Mouse (Mus musculus) gastrocnemius, adult 2 months (tissue): Measurements from ENCODE around the gene Lmx1b. TPM values are rescaled to one million over a fixed set of nuclear protein-coding genes. Genes with fewer than 3 reads are reported as not detected.

ENCODE experiments used
- DNase-seq: peaks from one replicate; pipeline ENCODE4 v3.0.0; 2022
- H3K27ac ChIP-seq: fragments of 200-600 bp; 2 replicates; pipeline ENCODE4 v1.8.1; 2022; ENCODE audit warnings: mild to moderate bottlenecking
- H3K4me3 ChIP-seq: fragments of 200-600 bp; 2 replicates; pipeline ENCODE4 v1.8.1; 2022; ENCODE audit warnings: mild to moderate bottlenecking, moderate library complexity
- CTCF ChIP-seq: fragments of 200-600 bp; IDR thresholded peaks from 2 replicates; pipeline ENCODE4 v1.8.1; 2022; ENCODE audit warnings: antibody characterized with exemption, mild to moderate bottlenecking, moderate library complexity
- intact Hi-C: fragments of 180-260 bp; cut with DNase I; formaldehyde crosslinking; loops from one replicate; pipeline ENCODE4 v1.15.1; 2025
- total RNA-seq, 2 experiments: library from RNA; stranded (reverse); gene quantifications; 2 replicates each; pipeline ENCODE4 v1.2.3; 2021

Lmx1b gene
- total RNA-seq, 2 experiments from 2014 or later, result 0.18 to 0.25 TPM

DNA sequence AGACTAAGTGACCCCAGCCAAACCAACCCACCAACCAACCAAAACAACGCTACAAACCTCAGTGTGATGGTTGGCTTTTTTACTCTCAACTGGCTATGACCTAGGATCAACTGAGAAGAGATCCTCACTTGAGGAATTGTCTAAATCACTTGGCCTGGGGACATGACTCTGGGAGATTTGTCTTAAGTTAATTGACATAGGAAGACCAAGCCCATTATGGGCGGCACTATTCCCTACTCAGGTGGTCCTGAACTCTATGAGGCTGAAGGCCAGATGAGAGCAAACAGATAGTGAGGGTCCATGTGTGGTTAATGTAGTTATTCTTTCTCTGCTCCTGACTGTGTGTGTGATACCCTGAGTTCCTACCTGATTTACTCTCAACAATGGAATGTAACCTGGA, 92.7 kb downstream of the Lmx1b start:
- TF ChIP-seq CTCF, result no peak
- H3K4me3 ChIP-seq, result no peak overlapping the region
- H3K27ac ChIP-seq, result no peak overlapping the region
- intact Hi-C loops, result no loop called here
- no peak for DNase-seq

- DNase-seq, result no peak
- no peak overlapping the region for H3K27ac ChIP-seq
These were observed 93.4 kb downstream of the Lmx1b start for GRCm38 (mm10) chr2:33546879-33547278.

GRCm38 (mm10) chr2:33546051-33546450, 94.3 kb downstream of the Lmx1b start:
- TF ChIP-seq CTCF, result no peak
- intact Hi-C loops, result no loop called here

More at GRCm38 (mm10) chr2:33546879-33547278, 93.4 kb downstream of the Lmx1b start:
- H3K4me3 ChIP-seq, result no peak overlapping the region
- no peak for TF ChIP-seq CTCF
- intact Hi-C loops, result no loop called here

DNA sequence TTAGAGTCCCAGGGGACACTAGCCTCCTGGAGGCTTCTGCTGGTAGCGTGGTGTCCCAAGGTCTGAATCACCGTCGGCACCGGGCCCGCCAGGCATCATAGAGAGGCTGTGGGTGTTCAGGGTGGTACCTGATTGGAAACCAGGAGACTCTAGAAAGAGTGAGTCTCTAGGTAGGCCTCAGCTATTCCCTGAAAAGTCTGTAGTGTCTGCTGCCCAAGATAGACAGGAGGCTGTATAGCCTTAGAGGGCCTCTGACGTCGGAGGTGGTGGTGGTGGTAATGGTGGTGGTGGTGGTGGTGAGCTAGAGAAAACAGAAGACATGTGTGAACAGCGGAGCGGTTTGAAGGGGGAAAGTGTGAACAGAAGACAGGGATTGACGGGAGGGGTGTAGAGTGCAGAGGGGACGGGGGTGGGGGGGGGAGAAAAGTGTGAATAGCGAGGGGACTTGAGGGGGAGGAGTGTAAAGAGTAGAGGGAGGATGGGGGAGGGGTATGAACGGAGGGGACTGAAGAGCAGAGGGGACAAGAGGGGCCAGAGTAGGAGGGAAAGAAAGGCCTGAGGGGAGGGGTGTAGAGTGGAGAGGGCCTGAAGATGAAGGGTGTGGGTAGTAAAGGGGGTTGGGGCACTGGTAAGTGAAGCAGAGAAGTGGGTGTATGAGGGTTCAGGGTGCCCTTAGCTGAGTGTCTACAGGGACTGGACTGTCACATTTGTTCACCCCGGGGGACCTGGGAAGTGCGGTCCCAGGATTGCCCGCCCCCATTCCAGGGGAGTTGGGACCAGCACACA, 95.3 kb downstream of the Lmx1b start:
- DNase-seq, result peak; percentile 22
- Histone ChIP-seq H3K4me3 (peak overlapping the region; percentile 68), H3K27ac (no peak overlapping the region)
- intact Hi-C loops, result no loop called here
- TF ChIP-seq CTCF, result no peak

More at GRCm38 (mm10) chr2:33546051-33546450, 94.3 kb downstream of the Lmx1b start:
- no peak overlapping the region for H3K27ac ChIP-seq
- no peak for DNase-seq
- H3K4me3 ChIP-seq, result no peak overlapping the region

- DNase-seq, result peak; percentile 51
These were observed 96.0 kb downstream of the Lmx1b start for GRCm38 (mm10) chr2:33544203-33544762.

GRCm38 (mm10) chr2:33543429-33544202, 96.7 kb downstream of the Lmx1b start:
- Histone ChIP-seq H3K4me3 (peak overlapping the region; percentile 68), H3K27ac (no peak overlapping the region)
- intact Hi-C loops, result no loop called here
- no peak for TF ChIP-seq CTCF
- DNase-seq, result peak; percentile 21

More at GRCm38 (mm10) chr2:33544203-33544762, 96.0 kb downstream of the Lmx1b start:
- H3K4me3 ChIP-seq, result peak overlapping the region; percentile 68
- intact Hi-C loops, result no loop called here
- TF ChIP-seq CTCF, result no peak
- no peak overlapping the region for H3K27ac ChIP-seq

- Histone ChIP-seq H3K4me3 (no peak overlapping the region), H3K27ac (no peak overlapping the region)
- TF ChIP-seq CTCF, result peak; percentile 77
- intact Hi-C loops, result no loop called here
- DNase-seq, result peak; percentile 24
These were observed 97.4 kb downstream of the Lmx1b start for GRCm38 (mm10) chr2:33542696-33543428.

DNA sequence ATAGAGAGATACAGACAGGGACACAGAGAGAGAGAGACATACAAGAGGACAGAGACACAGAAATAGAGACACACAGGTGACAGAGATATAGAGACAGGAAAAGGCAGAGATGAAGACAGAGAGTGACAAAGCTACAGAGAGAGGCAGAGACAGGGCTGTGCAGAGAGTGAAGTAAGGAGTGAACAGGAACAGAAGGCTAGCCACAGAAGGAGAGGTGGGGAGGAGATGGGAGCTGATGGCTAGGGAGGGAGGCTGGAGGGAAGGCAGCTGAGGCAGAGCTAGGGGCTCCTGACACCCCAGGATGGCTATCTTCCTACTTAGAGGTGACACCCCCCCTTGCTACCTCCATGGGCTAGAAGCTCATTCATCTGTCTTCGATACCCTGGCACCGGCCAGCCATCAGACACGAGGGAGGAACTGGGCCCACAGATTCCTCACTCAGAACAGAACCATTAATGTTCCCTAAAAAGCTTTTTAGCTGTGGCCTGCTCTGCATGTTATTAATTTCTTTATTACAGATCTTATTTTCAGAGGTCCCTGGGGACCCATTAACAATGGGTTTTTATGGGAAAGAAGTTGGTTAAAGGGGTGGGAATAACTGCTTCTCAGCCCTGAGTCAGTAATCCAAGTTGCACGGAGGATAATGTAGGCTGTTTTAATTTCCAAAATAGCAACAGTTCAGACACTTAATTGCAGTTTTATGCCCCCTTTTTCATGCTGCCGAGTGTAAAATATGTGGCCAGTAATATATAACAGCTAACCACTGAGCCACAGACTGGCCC, 114.8 kb downstream of the Lmx1b start:
- no peak overlapping the region for H3K27ac ChIP-seq
- H3K4me3 ChIP-seq, result no peak overlapping the region
- no peak for TF ChIP-seq CTCF
- intact Hi-C loops, result no loop called here
- no peak for DNase-seq

DNA sequence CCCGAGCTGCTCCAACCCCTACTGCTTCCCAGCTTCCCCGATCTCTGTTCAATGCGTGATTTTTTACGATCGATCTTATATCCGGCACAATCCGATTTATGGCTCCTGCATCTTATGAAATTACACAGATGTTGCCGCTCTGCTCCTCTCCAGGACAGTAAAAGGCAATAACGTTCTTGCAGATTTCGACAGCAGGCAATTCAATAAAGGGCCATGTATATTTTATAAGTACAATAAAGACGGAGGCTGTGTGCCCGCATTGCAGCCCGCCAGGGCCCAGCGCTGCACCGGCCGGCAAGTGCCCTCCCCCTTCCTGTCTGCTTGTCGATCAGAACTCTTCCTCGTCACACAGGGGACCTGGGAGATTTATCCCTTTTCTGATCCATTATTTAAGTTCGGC, 124.5 kb downstream of the Lmx1b start:
- no peak overlapping the region for H3K27ac ChIP-seq
- intact Hi-C loops, result no loop called here
- no peak for TF ChIP-seq CTCF
- DNase-seq, result no peak
- no peak overlapping the region for H3K4me3 ChIP-seq

DNA sequence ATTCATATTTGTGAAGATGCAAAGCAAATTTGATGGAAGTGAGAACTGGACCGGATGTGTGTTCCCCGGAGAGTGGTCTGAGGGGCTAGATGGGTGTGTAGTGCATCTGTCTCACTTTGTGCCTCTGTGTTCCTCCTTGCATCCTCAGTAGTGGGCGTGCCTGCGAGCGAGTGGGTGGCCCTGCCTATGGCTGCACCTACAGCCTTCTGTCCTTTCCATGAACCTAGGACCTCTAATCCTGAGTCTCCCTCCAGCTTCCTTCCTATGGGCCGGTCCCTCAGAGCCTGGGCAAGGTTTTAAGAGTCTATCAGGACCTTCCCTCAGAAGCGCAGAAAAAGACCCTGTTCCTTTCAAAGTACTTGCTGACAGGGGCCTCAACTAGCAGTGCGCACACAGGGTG, 124.9 kb downstream of the Lmx1b start:
- H3K4me3 ChIP-seq, result no peak overlapping the region
- no peak for DNase-seq
- TF ChIP-seq CTCF, result no peak
- no peak overlapping the region for H3K27ac ChIP-seq
- intact Hi-C loops, result no loop called here

Other genes with a start within 250 kb of the Lmx1b start
- 1 to 10 TPM; 3.0 to 3.4 TPM for gene Zbtb34, start 209.2 kb downstream of the Lmx1b start, total RNA-seq
- 10 to 100 TPM; 13.6 to 14.3 TPM for gene Zbtb43, start 172.0 kb downstream of the Lmx1b start, total RNA-seq
- 10 to 100 TPM; 28.4 to 30.4 TPM for gene Mvb12b, start 247.4 kb upstream of the Lmx1b start, total RNA-seq